Mouse (Mus musculus) megakaryocyte, embryonic 14.5 days (primary cell): ENCODE measurements around the gene Avp. TPM values are rescaled to one million over a fixed set of nuclear protein-coding genes. Genes with fewer than 3 reads are reported as not detected.

ENCODE experiments used
- H3K27me3 ChIP-seq: replicated peaks from 2 replicates; pipeline ENCODE3; 2012; ENCODE audit warnings: inconsistent platforms
- H3K36me3 ChIP-seq: replicated peaks from 2 replicates; pipeline ENCODE3; 2012; ENCODE audit warnings: low read length, inconsistent platforms, mixed read lengths
- H3K4me1 ChIP-seq: 2 replicates; pipeline ENCODE4 v1.6.1; 2012; ENCODE audit warnings: inconsistent platforms
- H3K4me3 ChIP-seq: replicated peaks from 2 replicates; pipeline ENCODE3; 2012; ENCODE audit warnings: moderate library complexity, mild to moderate bottlenecking, inconsistent platforms
- H3K9me3 ChIP-seq: 2 replicates; pipeline ENCODE4 v1.6.1; 2012; ENCODE audit warnings: inconsistent platforms
- FLI1 ChIP-seq: IDR thresholded peaks from 2 replicates; pipeline ENCODE4 v1.6.1; 2012; ENCODE audit warnings: low read length, inconsistent platforms, mixed read lengths
- GATA1 ChIP-seq: IDR thresholded peaks from 3 replicates; pipeline ENCODE4 v1.6.1; 2012; ENCODE audit warnings: mixed read lengths, low read length, inconsistent platforms, borderline replicate concordance
- polyA plus RNA-seq: library from polyadenylated mRNA; stranded (reverse); fragments of >175 nt; gene quantifications from 2 replicates; pipeline ENCODE4 v1.2.3, GENCODE M21; 2012; ENCODE audit warnings: low replicate concordance; ENCODE audit not compliant: insufficient read depth

Gene Avp
- not detected in 2 replicates for polyA plus RNA-seq

DNA sequence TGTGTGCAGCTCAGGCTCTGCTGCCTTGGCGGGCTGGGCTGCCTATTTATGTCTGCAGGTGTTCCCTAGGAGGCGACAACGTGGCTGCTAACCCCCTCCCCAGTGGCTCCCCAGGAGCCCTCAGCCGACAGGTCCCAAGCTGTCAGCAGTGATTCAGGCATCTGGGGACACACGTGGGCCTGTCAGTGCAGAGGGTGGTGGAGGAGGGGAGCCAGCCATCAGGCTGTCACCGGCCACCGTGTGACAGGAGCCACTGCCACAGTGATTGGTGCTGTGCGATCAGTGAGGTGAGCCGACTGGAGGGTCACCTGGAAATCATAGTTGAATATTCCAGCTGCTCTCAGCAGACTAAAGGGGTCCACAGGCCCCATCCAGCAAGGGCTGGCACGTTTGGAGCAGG is at the start of gene Avp:
Gene Avp, minus strand, starts transcription at position 3 of the 400 bp plus-strand sequence.
- TF ChIP-seq FLI1 = no peak
- Histone ChIP-seq H3K4me1 (peaks cover 82% of the 10 kb centered on the region), H3K4me3 (no peak within 1 kb of the TSS), H3K9me3 (no peaks in the 10 kb centered on the region), H3K36me3 (no peaks in the 10 kb centered on the region), H3K27me3 (peaks cover 76% of the 10 kb centered on the region)

DNA sequence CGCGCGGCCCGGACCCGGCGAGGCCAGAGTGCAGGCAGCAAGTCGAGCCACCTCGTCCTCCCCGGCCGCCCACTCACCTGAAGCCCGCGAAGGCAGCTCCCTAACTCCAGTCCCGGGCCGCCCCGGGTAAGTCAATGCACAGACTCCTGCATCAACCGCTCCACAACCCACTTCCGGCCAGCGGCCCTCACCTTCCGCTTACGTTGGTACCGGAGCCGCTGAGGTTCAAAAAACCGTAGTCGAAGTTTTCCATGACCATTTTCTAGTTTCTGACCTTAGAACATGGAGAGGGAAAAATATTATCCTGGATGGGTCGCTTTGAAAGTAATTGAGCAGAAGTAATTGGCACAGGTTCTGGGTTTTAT is 47.5 kb upstream of the Avp start, which contains the start of the genes Fastkd5 and Ubox5:
Gene Fastkd5, minus strand, starts transcription at position 189 of the 365 bp plus-strand sequence.
Gene Ubox5, minus strand, starts transcription at position 200 of the 365 bp plus-strand sequence.
- Histone ChIP-seq H3K27me3 (peaks cover 24% of the 10 kb centered on the region), H3K9me3 (no peaks in the 10 kb centered on the region), H3K36me3 (peaks cover 28% of the 10 kb centered on the region), H3K4me1 (peaks cover 41% of the 10 kb centered on the region), H3K4me3 (peak within 1 kb of the TSS; percentile 98)
- TF ChIP-seq FLI1 (peak; percentile 41; the same call in 1 of the 2 replicates), GATA1 (no peak)

DNA sequence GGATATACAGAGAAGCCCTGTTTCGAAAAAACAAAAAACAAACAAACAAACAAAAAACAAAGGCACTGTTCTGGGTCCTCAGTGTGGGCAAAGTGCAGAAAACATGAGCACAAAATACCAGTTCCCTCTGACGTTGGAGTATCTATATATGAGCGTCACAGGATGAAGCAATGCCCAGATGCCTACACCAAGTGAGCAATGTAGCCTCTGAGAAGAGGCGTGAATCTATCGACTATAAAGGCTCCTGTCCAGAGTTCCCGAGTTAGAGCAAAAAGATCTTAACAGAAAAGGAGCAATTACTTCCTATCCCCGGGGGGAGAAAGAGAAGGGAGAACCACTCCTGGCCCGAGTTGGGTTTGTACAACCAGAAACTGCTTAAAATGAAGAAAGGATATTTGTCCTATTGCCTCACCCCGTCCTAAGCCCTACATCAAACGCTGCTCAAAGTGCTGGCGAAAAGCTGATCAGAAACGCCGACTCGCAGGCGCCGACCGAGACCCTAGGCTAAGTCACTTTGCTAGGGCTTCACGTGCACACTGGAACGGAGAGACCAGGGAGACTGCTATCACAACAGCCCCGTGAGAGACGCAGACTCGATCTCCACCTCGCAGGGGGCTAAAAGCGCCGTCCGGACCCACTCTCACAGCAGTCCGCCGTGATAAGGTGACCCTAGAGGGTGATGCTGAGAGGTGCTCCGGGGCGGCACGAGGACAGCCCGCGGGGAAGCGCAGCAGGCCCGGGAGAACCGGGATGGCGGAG is 46.9 kb upstream of the Avp start:
- peaks cover 30% of the 10 kb centered on the region for H3K36me3 ChIP-seq
- peaks cover 18% of the 10 kb centered on the region for H3K27me3 ChIP-seq
- H3K4me3 ChIP-seq = peak overlapping the region; percentile 98
- H3K4me1 ChIP-seq = peaks cover 36% of the 10 kb centered on the region
- no peaks in the 10 kb centered on the region for H3K9me3 ChIP-seq
- TF ChIP-seq GATA1 (no peak), FLI1 (no peak)

DNA sequence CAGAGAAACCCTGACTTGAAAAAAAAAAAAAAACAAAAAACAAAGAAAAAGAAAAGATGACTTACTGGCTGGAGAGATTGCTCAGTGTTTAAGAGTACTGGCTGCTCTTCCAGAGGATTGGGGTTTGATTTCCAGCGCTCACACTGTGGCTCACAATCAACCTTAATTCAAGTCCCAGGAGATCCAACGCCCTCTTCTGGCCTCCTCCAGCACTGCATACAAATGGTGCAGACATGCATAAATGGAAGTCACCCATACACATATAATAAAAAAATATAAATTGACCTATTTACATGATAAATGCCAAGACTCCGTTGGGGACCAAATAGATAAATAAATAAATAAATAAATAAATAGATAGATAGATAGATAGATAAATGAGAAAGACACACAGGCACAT is 46.1 kb upstream of the Avp start:
- Histone ChIP-seq H3K27me3 (peaks cover 10% of the 10 kb centered on the region), H3K4me3 (peak overlapping the region; percentile 98), H3K9me3 (no peaks in the 10 kb centered on the region), H3K36me3 (peaks cover 34% of the 10 kb centered on the region), H3K4me1 (peaks cover 28% of the 10 kb centered on the region)
- TF ChIP-seq FLI1 = no peak

DNA sequence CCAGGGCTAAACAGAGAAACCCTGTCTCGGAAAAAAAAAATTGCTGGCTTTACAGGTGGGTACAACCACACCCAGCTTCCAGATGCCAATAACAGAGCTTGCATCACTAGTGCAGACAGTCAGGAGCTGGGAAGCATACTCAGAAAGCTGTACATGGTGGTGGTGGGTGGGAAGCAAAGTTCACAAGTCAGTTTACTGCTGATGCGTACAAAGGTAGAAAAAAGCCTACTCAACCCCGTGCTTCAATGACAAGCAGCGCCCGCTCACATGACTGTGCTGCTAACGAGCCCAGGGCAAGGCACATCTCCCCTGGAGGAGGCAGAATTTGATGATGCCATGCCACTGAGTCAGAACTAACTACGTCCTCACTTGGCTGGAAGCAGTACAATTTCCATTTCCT is 36.6 kb upstream of the Avp start:
- Histone ChIP-seq H3K9me3 (no peaks in the 10 kb centered on the region), H3K36me3 (peaks cover 85% of the 10 kb centered on the region), H3K27me3 (no peaks in the 10 kb centered on the region), H3K4me1 (no peaks in the 10 kb centered on the region), H3K4me3 (no peak overlapping the region)
- TF ChIP-seq FLI1 (no peak), GATA1 (no peak)

DNA sequence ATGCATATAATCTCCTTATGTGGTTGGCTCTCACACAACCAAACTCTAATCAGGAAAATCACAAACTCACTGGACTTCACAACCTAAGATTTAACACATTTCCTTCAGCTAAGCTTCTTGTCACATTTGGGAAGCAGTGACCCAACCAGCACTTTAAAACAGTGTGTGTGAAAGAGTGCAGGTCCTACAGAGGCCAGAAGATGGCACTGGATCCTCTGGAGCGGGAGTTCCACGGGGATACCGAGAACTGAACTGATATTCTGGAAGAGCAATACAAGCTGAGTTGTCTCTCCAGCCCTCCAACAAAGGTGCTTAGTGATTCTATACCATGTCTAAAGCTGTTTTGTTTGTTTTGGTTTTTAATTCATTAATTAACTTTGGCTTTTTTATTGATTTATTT is 30.7 kb upstream of the Avp start:
- TF ChIP-seq GATA1 (no peak), FLI1 (no peak)
- Histone ChIP-seq H3K4me3 (no peak overlapping the region), H3K4me1 (no peaks in the 10 kb centered on the region), H3K9me3 (no peaks in the 10 kb centered on the region), H3K36me3 (peaks cover 58% of the 10 kb centered on the region), H3K27me3 (no peaks in the 10 kb centered on the region)

DNA sequence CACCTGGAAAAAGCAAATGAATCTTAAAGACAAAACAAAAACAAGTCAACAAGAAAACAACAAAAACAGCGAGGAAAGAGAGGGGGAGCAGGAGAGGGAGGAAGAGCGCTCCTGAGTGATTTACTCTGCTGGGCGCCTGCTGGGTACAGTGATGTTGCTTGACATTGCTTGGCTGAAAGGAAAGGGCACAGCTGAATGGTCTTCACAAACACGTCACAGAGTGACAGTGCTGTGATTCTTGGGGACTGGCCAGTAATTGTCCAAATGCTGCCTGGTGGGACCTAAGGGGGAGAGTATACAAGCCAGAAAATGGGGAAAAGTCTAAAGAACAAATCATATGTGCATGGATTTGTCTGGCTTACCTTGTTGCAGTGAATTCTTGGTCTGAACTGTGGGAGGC is 19.8 kb upstream of the Avp start:
- TF ChIP-seq GATA1 (no peak), FLI1 (no peak)
- Histone ChIP-seq H3K36me3 (peaks cover 69% of the 10 kb centered on the region), H3K27me3 (no peaks in the 10 kb centered on the region), H3K4me1 (peaks cover 11% of the 10 kb centered on the region), H3K4me3 (no peak overlapping the region), H3K9me3 (no peaks in the 10 kb centered on the region)

DNA sequence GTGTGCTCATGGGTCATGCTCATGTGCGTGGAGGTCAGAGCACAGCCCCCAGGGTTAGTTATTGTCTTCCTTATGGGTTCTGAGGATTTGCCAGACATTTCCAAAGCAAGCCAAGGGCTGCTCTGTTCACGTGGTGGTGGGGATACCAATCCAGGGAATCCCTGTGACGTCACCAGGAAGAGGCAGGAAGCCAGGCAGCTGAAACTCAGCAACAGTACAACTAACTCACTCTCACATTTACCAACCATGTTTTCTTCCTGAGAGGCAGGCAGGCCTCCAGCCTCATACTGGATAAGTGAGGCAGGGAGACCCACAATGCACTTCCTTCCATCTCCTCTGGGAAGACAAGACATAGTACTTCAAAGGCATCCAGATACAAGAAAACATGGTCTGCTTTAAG is 16.0 kb upstream of the Avp start:
- TF ChIP-seq GATA1 = no peak
- TF ChIP-seq FLI1 = no peak
- Histone ChIP-seq H3K9me3 (no peaks in the 10 kb centered on the region), H3K4me3 (no peak overlapping the region), H3K4me1 (peaks cover 15% of the 10 kb centered on the region), H3K36me3 (peaks cover 82% of the 10 kb centered on the region), H3K27me3 (no peaks in the 10 kb centered on the region)

DNA sequence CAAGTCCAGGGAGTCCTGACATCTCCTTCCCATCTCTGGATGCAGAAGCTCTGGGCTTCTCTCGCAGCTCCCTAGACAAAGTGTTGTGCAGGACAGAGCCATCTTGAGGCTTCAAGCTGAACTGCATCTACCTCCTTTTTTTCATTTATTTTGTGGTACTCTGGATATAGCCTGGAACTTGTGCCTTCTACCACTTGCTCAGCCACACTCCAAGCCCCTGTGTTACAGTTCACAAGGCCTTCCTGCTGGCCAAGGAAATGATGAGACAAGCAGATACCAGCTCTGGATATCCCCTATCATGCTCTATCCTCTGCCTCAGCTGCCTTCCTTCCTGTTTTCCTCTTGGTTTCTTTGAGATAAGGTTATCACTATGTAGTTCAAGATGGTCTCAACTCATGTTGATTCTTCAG is 15.3 kb upstream of the Avp start:
- Histone ChIP-seq H3K4me3 (no peak overlapping the region), H3K9me3 (no peaks in the 10 kb centered on the region), H3K4me1 (peaks cover 15% of the 10 kb centered on the region), H3K36me3 (peaks cover 81% of the 10 kb centered on the region), H3K27me3 (no peaks in the 10 kb centered on the region)
- TF ChIP-seq GATA1 (no peak), FLI1 (no peak)

DNA sequence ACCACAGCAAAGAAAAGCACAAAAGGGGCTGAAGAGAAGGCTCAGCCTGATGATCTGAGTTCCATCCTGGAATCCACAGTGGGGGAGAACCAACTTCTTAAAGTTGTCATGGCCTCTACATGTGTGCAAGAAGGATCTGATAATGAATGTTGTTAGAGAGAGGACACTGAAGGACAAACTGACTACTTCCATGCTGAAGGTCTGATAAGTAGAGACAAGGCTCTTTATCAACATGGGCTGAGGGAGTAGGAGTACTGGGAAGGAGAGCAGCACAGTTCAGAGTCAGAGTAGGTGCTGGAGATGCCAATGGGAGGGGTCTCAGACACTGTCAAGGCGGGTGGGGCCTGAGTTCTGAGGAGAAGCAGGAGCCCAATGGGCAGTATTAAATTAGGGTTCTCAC is 13.2 kb upstream of the Avp start:
- peaks cover 84% of the 10 kb centered on the region for H3K36me3 ChIP-seq
- H3K4me3 ChIP-seq = no peak overlapping the region
- H3K9me3 ChIP-seq = no peaks in the 10 kb centered on the region
- TF ChIP-seq GATA1 = no peak
- TF ChIP-seq FLI1 = no peak
- peaks cover 15% of the 10 kb centered on the region for H3K4me1 ChIP-seq
- H3K27me3 ChIP-seq = no peaks in the 10 kb centered on the region
